Mouse (Mus musculus): ENCODE measurements around the gene Idnk. TPM values are rescaled to one million over a fixed set of nuclear protein-coding genes. Genes with fewer than 3 reads are reported as not detected.

Idnk gene
- polyA plus RNA-seq, 1 experiment from 2014 or later, result 25.8 TPM

DNA sequence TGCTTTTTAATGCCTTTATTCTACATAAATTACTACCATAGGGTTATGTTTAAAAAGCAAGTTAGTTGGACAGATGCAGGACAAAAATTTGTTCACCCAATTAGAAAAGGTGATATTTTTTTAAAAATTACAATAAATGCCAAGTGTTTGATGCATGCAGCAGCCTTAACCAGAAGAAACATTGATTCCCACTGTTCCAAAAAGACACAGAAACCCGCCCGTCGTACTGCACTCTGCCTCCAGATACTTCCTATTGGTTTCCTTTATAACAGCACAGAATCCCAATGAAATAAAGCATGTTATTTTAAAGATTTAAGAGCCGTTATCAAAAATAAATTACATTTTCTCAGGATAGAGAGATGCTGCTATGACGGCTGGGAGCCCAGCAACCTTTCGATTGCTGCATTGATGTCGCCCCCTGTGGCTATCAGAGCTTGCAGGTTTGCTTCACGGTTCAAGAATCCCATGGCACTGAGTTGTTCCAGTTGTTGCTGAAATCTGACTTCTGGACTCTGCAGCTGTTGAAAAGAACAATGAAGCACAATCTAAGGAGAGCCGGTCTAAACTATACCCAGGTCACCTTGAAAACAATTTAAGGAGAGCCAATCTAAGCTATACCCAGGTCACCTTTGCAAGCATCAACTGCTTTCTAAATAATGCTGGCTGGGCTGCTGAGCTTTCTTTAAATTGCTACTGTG lies 20.2 kb downstream of the Idnk start:
- WGBS (ENCODE audit: insufficient replicate concordance), result 89% methylated on average over 9 of the region's 9 CpGs
- Histone ChIP-seq H3K9ac (no peak overlapping the region), H3K27me3 (replicated peaks) (no peaks in the 10 kb centered on the region), H3K4me1 (no peaks in the 10 kb centered on the region), H3K9me3 (replicated peaks) (no peaks in the 10 kb centered on the region), H3K4me2 (no peak overlapping the region), H3K36me3 (peaks cover 91% of the 10 kb centered on the region), H3K4me3 (no peak overlapping the region), H3K27ac (no peak overlapping the region)
- no peak for ATAC-seq

DNA sequence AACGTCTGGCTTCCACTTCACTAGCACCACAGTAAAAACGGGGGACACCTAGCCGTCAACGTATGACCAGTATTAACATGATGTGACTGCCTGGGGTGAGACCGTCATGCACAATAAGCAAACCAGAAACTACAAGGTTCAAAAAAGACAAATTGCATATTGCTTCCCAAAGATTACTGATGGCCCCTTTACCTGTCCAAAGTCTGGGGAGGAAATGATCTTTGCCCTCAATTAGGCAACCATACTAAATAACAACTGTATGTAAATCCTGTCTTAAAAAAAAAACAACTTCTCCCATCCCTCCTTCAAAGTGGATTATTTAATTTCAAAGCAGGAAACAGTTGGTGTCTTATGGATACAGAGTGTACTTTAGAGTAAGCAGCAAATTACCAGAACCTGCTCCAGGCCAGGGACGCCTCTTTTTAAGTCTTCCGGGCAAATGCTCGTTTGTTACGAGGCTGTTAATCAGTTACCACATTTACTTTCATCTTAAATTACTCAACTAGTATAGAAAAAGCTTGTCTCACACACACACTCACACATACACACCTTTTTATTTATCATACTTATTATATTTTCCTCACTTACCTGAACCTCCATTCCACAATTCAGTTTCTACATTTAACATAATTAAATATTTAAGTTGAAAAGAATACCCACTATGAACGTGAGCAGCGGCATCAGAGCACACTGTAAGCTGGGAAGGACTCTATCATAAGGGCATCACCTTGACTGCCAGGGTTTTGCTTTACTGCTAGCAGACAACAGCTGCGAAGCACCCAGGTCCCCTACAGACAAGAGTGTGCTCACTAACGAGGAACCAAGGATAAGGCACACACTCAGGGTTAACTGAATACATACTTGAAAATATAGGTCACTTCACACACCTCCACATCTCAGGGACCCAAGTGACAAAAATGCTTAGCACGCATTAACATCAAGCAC lies 24.4 kb downstream of the Idnk start:
- 85% methylated on average over 14 of the region's 14 CpGs for WGBS (ENCODE audit: insufficient replicate concordance)
- H3K4me1 ChIP-seq, result no peaks in the 10 kb centered on the region; the same call in 1 of the 2 replicates
- no peak overlapping the region for H3K9ac ChIP-seq
- H3K9me3 ChIP-seq (replicated peaks), result no peaks in the 10 kb centered on the region
- no peaks in the 10 kb centered on the region for H3K27me3 ChIP-seq (replicated peaks)
- peak overlapping the region; percentile 56; the same call in 1 of the 2 replicates for H3K27ac ChIP-seq
- no peak overlapping the region for H3K4me2 ChIP-seq
- H3K36me3 ChIP-seq, result peaks cover 87% of the 10 kb centered on the region
- H3K4me3 ChIP-seq, result no peak overlapping the region
- ATAC-seq, result no peak

DNA sequence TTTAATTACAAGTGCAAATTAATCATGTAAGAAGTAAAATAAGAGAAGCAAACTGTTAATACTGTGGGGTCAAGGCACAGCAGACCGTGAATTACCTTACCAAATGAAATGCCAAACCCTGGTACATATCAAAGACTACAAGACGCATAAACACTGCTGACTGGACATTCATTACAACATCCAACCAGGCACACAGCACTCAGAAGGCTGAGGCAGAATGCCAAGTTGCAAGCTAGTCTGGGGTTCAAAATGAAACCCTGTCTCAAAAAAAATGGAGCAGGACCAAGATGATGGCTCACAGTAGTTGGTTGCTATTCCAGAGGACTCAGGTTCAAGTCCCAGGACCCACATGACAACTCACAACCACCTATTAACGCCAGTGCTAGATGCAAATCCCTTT lies 26.7 kb downstream of the Idnk start:
- Histone ChIP-seq H3K36me3 (peaks cover 87% of the 10 kb centered on the region), H3K9ac (0 out of 2 replicates have a peak overlapping the region, but pooled peaks have one; percentile 3), H3K4me3 (no peak overlapping the region), H3K9me3 (replicated peaks) (no peaks in the 10 kb centered on the region), H3K27ac (no peak overlapping the region), H3K4me1 (no peaks in the 10 kb centered on the region; the same call in 1 of the 2 replicates), H3K27me3 (replicated peaks) (no peaks in the 10 kb centered on the region), H3K4me2 (no peak overlapping the region)
- ATAC-seq, result no peak
- WGBS (ENCODE audit: insufficient replicate concordance), result 86% methylated on average over 3 of the region's 3 CpGs

DNA sequence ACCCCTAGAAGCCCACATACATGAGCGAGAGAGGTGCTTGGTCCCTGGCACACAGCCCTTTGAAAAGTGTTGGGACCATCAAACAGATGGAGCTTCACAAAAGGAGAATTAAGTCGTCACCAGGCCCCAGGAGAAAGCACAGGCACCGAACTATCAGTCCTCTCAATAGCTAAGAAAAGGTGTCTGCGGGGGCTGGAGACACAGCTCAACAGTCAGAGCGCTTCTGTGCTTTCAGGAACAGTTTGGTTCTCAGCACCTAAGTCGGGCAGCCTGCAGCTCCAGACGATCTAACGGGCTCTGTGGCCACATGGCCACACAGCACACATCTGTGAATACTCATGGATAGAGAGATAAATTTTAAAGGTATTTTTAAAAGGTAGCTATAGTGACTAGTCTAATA lies 28.8 kb downstream of the Idnk start:
- Histone ChIP-seq H3K4me2 (no peak overlapping the region), H3K9me3 (replicated peaks) (no peaks in the 10 kb centered on the region), H3K9ac (no peak overlapping the region), H3K27ac (no peak overlapping the region), H3K27me3 (replicated peaks) (no peaks in the 10 kb centered on the region), H3K4me1 (no peaks in the 10 kb centered on the region; the same call in 1 of the 2 replicates), H3K36me3 (peaks cover 85% of the 10 kb centered on the region), H3K4me3 (no peak overlapping the region)
- no peak for ATAC-seq
- WGBS (ENCODE audit: insufficient replicate concordance), result 85% methylated on average over 8 of the region's 8 CpGs

DNA sequence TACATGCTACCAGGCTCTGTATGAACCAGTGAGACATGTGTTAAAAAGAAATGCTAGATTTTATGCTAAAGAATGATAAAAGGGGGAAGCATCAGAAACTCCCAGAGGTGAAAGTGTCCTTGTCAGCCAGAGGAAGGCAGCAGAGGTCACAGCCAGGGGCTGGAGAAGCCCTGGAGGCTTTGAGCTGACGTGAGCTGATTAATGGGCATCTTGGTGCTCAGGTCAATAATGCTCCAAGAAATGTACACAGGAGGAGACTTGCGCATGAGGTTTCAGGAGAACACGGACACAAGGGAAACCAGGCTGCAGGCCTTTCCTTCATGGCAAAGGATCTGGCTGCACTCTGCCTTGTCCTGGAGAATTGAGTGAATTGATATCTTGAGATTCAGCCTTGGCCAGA lies 30.3 kb downstream of the Idnk start:
- no peaks in the 10 kb centered on the region for H3K9me3 ChIP-seq (replicated peaks)
- no peak overlapping the region for H3K4me2 ChIP-seq
- no peak for ATAC-seq
- H3K9ac ChIP-seq, result no peak overlapping the region
- 93% methylated on average over 3 of the region's 3 CpGs for WGBS (ENCODE audit: insufficient replicate concordance)
- H3K36me3 ChIP-seq, result peaks cover 91% of the 10 kb centered on the region
- no peaks in the 10 kb centered on the region for H3K27me3 ChIP-seq (replicated peaks)
- H3K4me1 ChIP-seq, result no peaks in the 10 kb centered on the region; the same call in 1 of the 2 replicates
- H3K27ac ChIP-seq, result no peak overlapping the region
- H3K4me3 ChIP-seq, result no peak overlapping the region

DNA sequence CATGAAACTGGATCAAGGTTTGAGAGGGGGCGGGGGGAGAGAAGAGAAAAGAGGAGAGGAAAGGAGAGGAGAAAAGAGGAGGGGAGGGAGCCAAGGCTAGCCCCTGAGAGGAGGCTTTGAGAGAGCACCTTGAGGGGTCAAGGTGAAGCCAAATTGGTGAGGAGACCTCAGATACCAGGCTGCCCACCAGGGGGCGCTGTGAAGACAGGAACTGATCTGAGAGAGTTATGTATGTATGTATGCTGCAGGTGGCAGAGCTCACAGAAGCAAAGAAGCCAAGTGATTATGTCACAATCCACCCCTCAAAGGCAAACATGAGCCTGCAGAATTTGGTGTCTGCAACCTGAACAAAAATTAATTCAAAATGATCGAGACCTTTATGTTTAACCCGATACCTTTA lies 31.0 kb downstream of the Idnk start:
- H3K4me1 ChIP-seq, result no peaks in the 10 kb centered on the region; the same call in 1 of the 2 replicates
- peaks cover 89% of the 10 kb centered on the region for H3K36me3 ChIP-seq
- ATAC-seq, result peak; percentile 37; the same call in 1 of the 2 replicates
- no peak overlapping the region for H3K27ac ChIP-seq
- no peaks in the 10 kb centered on the region for H3K27me3 ChIP-seq (replicated peaks)
- no peak overlapping the region for H3K9ac ChIP-seq
- H3K4me2 ChIP-seq, result no peak overlapping the region
- 56% methylated on average over 4 of the region's 4 CpGs for WGBS (ENCODE audit: insufficient replicate concordance)
- H3K9me3 ChIP-seq (replicated peaks), result no peaks in the 10 kb centered on the region
- H3K4me3 ChIP-seq, result no peak overlapping the region

DNA sequence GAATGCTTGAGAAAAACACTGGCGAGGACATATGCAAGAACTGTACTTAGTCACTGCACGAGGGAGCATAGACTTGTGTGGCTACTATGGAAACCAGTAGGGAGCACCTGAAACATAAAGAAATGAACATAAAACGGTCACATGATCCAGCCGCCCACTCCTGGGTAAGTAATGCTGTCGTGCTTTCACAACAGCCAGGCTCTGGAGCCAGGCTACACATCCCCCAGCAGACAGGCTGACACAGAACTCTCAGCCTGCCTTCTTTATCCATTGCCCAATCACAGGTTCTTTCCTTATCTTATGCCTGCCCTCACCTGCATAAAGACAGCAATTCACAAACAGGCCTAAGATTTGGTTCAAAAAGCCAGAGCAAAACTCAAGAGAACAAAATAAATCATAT lies 32.0 kb downstream of the Idnk start:
- no peak overlapping the region for H3K9ac ChIP-seq
- ATAC-seq, result no peak
- H3K4me3 ChIP-seq, result no peak overlapping the region
- no peak overlapping the region for H3K4me2 ChIP-seq
- H3K27me3 ChIP-seq (replicated peaks), result no peaks in the 10 kb centered on the region
- H3K27ac ChIP-seq, result no peak overlapping the region
- no peaks in the 10 kb centered on the region for H3K4me1 ChIP-seq
- H3K36me3 ChIP-seq, result peaks cover 86% of the 10 kb centered on the region
- 70% methylated on average over 5 of the region's 5 CpGs for WGBS (ENCODE audit: insufficient replicate concordance)
- no peaks in the 10 kb centered on the region for H3K9me3 ChIP-seq (replicated peaks)

DNA sequence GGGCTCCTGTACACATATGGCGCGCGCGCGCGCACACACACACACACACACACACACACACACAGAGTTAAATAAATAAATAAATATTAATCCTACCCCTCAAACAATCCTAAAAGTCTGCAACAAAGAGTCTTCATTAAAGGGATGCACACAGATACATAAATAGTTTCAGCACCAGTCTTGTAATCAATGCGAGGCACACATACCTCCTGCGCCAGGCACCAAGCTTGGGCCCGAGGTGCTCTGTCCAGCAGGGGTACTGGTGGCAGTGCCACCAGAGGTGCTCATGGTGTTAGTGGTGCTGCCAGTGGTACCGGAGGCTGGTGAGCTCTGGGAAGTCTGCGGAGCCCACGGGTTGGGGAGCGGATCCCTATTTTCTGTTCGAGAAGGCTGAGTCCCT lies 34.1 kb downstream of the Idnk start:
- H3K4me1 ChIP-seq, result no peaks in the 10 kb centered on the region
- no peak for ATAC-seq

DNA sequence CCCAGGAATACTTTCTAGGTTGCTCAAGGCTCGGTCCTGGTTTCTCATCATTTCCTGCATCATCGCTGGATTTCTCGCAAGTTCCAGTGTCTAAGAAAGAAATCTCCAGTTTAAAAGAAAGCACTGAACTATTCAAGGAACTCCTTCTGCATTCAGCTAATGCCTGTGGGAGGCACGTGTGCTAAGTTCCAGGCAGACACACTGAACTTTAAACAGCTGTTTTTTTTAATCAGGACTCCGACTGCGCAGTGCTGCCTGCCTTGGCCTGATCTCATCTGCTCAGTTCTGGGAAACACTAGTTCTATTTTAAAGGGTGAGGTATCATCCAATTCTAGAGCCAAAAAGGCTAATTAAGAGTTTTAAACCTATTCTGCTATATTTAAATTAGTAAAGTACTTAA lies 34.7 kb downstream of the Idnk start:
- H3K4me2 ChIP-seq, result no peak overlapping the region
- H3K27me3 ChIP-seq (replicated peaks), result no peaks in the 10 kb centered on the region
- H3K27ac ChIP-seq, result no peak overlapping the region
- H3K9me3 ChIP-seq (replicated peaks), result no peaks in the 10 kb centered on the region
- no peak for ATAC-seq
- H3K36me3 ChIP-seq, result peaks cover 88% of the 10 kb centered on the region
- H3K9ac ChIP-seq, result no peak overlapping the region
- H3K4me3 ChIP-seq, result no peak overlapping the region
- WGBS (ENCODE audit: insufficient replicate concordance), result 88% methylated on average over 6 of the region's 6 CpGs
- H3K4me1 ChIP-seq, result no peaks in the 10 kb centered on the region

More for the DNA sequence above, 34.1 kb downstream of the Idnk start:
- H3K27me3 ChIP-seq (replicated peaks), result no peaks in the 10 kb centered on the region
- no peak overlapping the region for H3K4me2 ChIP-seq
- WGBS (ENCODE audit: insufficient replicate concordance), result 91% methylated on average over 14 of the region's 14 CpGs
- no peak overlapping the region for H3K9ac ChIP-seq
- no peak overlapping the region for H3K4me3 ChIP-seq
- peaks cover 88% of the 10 kb centered on the region for H3K36me3 ChIP-seq
- H3K27ac ChIP-seq, result no peak overlapping the region
- H3K9me3 ChIP-seq (replicated peaks), result no peaks in the 10 kb centered on the region

DNA sequence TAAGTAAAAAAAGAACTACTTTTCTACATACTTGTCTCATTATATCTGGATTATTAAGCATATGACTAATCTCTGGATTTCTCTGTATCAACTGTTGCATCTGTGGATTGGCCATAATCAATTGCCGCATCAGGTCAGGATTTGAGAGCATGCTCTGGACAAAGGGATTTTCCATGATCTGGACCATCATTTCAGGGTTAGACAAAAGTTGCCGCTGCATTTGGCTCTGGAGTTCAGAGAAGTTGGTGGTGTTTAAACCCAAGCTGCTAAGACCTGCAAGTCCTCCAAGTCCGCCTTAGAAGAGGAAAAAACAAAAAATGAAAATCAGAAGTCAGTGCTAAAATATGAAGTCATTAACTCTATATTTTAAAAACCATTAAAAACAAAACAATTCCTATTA lies 35.8 kb downstream of the Idnk start:
- Histone ChIP-seq H3K36me3 (peaks cover 89% of the 10 kb centered on the region), H3K9ac (no peak overlapping the region), H3K4me1 (peaks cover 4% of the 10 kb centered on the region; the same call in 1 of the 2 replicates), H3K27me3 (replicated peaks) (no peaks in the 10 kb centered on the region), H3K4me2 (no peak overlapping the region), H3K9me3 (replicated peaks) (no peaks in the 10 kb centered on the region), H3K27ac (no peak overlapping the region), H3K4me3 (no peak overlapping the region)
- ATAC-seq, result no peak
- WGBS (ENCODE audit: insufficient replicate concordance), result 88% methylated on average over 3 of the region's 3 CpGs

DNA sequence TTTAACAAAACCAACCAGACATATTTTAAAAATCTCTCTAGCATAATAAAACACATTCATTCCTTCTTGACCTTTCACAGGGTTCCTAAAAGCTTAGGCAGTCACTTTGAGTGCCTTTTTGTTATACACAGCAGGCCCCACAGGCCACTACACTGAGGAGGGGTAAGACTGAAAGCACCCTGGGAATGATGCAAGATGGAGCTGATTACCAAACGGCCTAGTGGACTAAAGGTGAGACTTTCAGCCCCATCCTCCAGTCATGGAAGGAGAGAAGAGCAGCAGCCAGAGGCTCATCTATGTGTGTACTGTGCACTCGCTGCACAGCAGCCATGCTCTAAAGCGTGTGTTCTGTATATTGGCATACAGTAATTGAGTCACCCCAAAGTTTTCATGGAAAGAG lies 37.5 kb downstream of the Idnk start:
- ATAC-seq, result no peak
- H3K4me3 ChIP-seq, result no peak overlapping the region
- no peak overlapping the region for H3K9ac ChIP-seq
- H3K27me3 ChIP-seq (replicated peaks), result no peaks in the 10 kb centered on the region
- H3K36me3 ChIP-seq, result peaks cover 75% of the 10 kb centered on the region
- no peak overlapping the region for H3K4me2 ChIP-seq
- H3K9me3 ChIP-seq (replicated peaks), result no peaks in the 10 kb centered on the region
- WGBS (ENCODE audit: insufficient replicate concordance), result 81% methylated on average over 3 of the region's 3 CpGs
- peaks cover 4% of the 10 kb centered on the region; the same call in 1 of the 2 replicates for H3K4me1 ChIP-seq
- no peak overlapping the region for H3K27ac ChIP-seq

DNA sequence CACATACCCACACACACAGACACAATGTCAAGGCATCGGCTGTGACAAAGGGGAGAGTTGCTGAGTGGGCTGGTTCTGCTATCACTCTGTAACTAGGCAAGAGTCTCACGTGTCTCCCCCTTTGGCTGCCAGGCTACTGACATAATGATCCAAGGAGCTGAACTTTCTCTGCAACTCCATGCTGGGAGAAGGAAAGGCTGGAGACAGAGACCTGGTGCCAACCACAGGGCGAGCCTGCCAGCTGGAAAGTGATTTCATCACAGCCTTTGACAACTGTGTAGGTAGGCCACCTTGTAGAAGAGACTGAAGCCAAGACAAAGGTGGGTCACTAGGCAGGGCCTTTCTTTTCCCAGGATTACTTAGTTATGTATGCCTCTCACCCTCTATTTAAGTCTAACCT lies 39.8 kb downstream of the Idnk start:
- Histone ChIP-seq H3K4me1 (peaks cover 7% of the 10 kb centered on the region), H3K9me3 (replicated peaks) (no peaks in the 10 kb centered on the region), H3K4me3 (no peak overlapping the region), H3K27ac (no peak overlapping the region), H3K9ac (no peak overlapping the region), H3K27me3 (replicated peaks) (no peaks in the 10 kb centered on the region), H3K36me3 (peaks cover 54% of the 10 kb centered on the region), H3K4me2 (no peak overlapping the region)
- ATAC-seq, result no peak
- WGBS (ENCODE audit: insufficient replicate concordance), result 83% methylated on average over 3 of the region's 3 CpGs
